Mouse (Mus musculus) MEL-GATA-1-ER (cell line): Measurements from ENCODE around the gene Hs3st4.

Source experiments
- DNase-seq: peaks from one replicate; pipeline ENCODE4 v3.0.0-alpha.2; 2012; ENCODE audit warnings: low read depth; ENCODE audit errors: extremely low read depth

Gene Hs3st4

GRCm38 (mm10) chr7:124341510-124341909, 358.8 kb downstream of the Hs3st4 start:
- DNase-seq, result no peak

- DNase-seq, result no peak
Observed at GRCm38 (mm10) chr7:124347218-124348017, 364.7 kb downstream of the Hs3st4 start.

- no peak for DNase-seq
Observed at GRCm38 (mm10) chr7:124354035-124354434, 371.4 kb downstream of the Hs3st4 start.

- no peak for DNase-seq
Observed at GRCm38 (mm10) chr7:124358068-124358467, 375.4 kb downstream of the Hs3st4 start.

- no peak for DNase-seq
Observed at GRCm38 (mm10) chr7:124359836-124360235, 377.2 kb downstream of the Hs3st4 start.

GRCm38 (mm10) chr7:124372297-124372696, 389.6 kb downstream of the Hs3st4 start:
- DNase-seq, result no peak

GRCm38 (mm10) chr7:124372697-124373096, 390.0 kb downstream of the Hs3st4 start:
- no peak for DNase-seq

- DNase-seq, result no peak
Observed at GRCm38 (mm10) chr7:124383489-124383888, 400.8 kb downstream of the Hs3st4 start.

- DNase-seq, result no peak
Observed at GRCm38 (mm10) chr7:124399184-124399583, 416.5 kb downstream of the Hs3st4 start.

GRCm38 (mm10) chr7:124426951-124427350, 444.3 kb downstream of the Hs3st4 start:
- no peak for DNase-seq
